Mouse (Mus musculus) brain, embryonic 18.5 days (tissue): ENCODE measurements at regions not wholly inside any gene's neighbourhood (a gene's known extent, or its start where the extent isn't known, plus 50 kb on each side); places are given as distances from the start of the nearest gene placed in this dataset.

ENCODE experiments used
- DNase-seq: peaks from one replicate; pipeline ENCODE4 v3.0.0-alpha.2; 2012; ENCODE audit warnings: low read depth, low spot score

DNA sequence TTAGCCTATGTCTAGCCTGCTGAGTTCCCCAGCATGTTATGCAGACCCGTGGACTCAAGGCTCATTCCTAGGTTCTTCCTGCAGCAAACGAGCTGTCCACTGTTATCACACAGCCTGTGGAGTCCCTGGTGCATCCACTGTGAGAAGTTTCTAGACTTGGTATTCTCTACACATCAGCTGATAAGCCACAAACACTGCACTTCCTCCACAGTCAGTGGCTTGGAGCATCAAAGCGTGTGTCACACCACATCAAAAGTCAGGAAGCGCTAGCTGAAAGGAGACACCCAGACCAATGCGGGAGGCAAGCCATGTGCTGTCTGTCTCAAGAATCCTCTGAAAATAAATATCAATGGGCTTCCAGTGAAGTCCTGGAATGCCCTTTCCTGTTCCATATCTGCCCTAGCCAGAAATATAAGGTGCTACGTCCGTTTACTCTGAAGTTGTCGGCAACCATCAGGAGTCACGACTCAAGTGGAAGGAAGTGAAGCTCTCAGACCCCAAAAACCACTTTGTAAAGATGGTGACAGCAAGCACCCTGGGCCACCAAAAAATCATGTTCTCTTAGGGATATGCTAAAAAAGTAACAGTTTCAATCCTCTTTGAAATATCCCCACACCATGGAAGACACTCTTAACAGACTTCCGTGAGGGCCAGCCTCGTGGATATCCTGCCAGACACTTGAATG lies 227.7 kb downstream of the Adgrl2 start:
- DNase-seq = no peak

DNA sequence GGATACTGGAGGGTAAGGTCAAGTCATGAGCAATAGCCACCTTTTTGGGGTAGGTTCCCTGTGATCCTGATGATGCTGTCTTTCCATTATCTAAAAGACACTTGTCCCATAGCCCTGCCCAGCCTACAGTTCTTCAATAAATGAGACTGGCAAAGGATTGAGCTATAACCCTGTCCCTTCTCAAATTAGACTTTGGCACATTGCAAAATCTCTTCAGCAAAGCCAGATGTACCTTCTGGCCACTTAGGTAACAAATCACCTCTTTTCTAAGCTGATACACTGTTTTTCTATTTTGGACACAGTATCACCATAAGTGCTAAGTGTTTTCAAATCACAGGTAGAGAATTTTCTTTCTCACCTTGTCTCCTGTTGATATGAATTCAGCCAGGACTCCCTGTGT lies 228.8 kb downstream of the Adgrl2 start:
- no peak for DNase-seq

DNA sequence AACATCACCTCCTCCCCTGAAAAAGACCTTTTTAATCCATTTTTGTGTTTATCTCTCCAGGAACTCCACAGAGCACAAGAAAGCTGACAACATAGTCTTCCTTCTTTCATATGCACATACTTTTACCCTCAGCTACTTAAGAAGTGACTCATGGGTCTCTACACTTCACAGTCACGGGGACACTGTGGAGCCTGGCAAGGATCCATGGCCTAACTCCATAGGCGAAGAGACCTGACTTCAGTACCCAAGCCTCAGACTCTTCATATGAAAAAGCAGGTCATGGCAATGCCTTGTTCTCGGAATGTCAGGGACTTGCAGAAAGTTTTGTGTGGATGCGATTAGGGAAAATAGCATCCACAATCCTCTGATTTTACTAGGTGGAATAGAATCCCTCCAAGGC lies 230.9 kb downstream of the Adgrl2 start:
- DNase-seq = no peak

DNA sequence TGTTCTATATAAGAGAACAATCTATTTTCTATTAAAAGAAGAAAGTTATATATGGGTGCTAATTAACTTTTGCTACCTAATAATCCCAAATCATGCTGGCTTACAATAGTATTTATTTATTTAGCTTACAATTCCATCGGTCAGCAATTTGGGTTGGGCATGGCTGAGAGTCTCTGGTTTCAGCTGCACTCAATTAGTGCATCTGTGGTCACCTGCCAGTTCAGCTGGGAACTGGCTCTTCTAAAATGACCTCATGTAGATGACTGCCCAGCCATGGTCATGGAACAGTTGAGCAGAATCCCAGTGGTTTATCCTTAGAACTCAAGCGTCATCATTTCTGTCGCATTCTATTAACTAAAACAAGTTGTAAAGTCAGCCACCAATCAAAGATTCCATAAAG lies 244.1 kb downstream of the Adgrl2 start:
- no peak for DNase-seq

DNA sequence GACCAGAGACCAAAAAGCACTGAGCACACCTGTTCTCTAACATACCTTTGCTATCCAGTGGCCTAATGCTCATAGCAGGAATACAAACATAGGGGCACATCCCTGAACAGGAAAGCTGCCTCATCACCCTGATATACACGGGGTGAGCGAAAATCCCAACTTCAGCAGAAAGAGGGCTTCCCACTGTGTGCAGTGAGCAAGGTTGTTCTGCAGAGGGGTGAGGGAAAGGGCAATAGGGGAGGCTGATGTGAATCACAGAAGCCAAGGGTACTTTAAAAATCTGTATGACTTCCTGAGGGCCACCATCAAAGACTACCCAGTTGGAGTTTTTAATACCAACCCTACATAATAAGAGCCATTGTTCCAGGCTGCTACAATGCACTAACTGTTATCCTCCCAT lies 245.7 kb downstream of the Adgrl2 start:
- DNase-seq = no peak

DNA sequence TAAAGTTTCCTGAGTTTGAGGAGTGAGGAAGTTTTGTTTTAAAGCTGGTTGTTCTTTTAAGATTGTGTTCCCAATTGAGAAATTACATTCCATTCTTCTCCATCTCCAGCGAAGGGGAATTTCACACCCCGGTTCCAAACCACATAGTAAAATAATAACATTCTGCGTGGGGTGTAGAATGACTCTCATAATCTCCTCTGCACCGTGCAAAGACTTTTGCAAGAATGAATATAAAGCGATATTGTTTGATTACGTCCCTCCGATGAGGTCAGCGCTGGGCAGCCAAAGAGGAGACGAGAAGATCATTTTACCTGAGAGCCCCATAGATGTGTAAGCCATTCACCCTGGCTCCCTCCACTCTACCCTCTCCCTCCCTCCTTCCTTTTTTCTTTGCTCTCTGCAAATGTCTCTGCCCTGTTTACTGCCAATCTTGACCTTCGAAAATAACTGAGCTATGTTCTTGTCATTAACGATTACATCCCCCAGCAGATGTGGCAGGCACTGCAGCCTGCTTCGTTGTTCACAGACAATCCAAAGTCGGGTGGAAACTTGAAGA lies 256.1 kb downstream of the Adgrl2 start:
- no peak for DNase-seq

DNA sequence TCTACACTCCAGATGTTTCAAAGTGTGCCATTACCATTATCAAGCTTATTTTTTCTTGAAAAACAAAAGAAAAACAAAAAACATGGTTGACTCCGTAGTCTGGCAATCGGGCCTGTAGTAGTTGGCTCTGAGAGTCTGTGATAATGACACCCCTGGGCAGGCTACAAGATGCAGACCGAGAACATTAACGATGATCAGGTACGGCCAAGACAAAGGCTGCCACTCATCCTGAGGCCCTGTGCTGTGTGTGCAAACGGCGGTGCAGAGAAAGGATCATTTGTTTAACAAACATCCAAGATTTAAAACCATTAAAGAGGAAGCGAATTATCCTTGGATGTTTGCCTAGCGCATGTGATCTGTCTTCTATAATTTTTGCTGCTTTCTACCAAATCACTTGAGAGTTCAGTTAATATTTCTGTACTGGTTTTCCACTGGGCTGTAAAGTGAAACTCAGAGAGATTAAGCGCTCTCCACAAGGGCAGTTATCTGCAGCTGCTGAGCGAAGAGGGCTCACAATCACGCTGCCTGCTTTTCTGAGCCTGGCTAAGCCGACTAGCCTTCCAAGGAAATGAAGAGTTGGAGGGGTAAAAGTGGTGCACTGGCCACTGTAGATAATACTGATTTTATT lies 257.0 kb downstream of the Adgrl2 start:
- DNase-seq = no peak

DNA sequence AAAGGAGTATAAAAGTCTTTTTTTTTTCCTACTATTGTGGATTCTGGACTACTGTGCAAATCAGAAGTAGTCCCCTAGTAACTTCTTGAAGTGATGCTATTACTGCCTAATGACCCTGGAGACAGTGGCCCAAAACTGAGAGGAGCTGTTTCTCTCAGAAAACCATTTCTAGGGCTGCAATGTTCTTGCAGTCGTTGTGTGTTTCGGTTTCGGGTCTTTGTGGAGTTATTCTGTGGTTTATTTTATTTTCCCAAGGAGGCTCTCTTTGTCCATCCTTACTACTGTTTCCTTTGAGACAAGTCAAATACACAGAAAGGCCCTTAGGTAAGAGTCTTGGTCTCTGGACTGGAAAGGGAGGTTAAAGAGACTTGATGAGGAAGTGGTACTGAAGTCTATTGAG lies 258.9 kb downstream of the Adgrl2 start:
- no peak for DNase-seq

DNA sequence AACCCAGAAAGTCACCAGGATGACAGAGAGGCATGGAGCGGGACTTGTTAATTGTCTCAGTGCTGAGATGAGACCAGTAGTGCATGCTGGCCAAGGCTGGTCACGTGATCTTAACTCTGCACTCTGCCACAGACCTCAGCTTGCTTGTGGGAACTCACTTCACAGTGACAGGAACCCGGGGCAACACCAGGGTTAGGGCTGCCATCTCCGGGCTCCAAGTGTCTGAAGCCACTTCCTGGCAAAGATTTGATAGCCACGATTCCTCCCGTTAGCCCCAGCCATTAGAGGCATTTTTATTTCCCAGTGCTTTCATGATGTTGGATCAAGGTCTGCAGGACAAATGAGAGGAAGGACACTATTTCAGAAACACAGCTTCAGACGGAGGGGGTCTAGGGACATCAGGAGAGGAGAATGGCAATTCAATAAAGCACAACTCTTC lies 261.1 kb downstream of the Adgrl2 start:
- DNase-seq = no peak

DNA sequence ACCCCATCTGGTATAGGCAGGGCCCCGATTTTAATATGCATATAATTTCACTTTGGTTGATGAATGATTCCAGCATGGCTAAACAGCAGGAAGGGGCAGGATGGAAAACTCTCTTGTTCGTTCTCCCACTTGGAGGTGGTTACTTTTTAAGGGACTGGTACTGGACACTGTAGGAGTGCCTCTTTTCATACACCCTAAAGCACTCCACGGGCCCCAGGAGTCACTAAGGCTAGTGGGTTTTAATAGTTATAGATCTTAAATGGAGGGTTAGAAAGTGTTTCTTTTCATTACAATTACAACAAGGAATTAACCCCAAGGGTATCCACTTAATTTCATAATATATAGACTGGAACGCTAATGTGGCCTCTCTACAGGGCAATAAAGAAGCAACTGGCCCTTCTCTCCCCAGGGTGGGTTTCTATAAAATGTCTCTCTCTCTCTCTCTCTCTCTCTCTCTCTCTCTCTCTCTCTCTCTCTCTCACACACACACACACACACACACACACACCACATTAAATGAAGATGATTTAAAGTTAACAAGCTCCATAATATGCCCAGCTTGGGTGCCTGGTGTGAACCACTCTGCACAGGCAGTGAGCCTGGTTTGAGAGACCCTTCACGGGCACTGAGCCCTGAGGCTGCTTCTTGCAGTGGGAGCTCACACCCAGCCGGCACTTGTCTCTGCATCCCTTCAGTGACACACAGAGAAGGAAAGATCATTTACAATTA lies 261.7 kb downstream of the Adgrl2 start:
- DNase-seq = no peak

DNA sequence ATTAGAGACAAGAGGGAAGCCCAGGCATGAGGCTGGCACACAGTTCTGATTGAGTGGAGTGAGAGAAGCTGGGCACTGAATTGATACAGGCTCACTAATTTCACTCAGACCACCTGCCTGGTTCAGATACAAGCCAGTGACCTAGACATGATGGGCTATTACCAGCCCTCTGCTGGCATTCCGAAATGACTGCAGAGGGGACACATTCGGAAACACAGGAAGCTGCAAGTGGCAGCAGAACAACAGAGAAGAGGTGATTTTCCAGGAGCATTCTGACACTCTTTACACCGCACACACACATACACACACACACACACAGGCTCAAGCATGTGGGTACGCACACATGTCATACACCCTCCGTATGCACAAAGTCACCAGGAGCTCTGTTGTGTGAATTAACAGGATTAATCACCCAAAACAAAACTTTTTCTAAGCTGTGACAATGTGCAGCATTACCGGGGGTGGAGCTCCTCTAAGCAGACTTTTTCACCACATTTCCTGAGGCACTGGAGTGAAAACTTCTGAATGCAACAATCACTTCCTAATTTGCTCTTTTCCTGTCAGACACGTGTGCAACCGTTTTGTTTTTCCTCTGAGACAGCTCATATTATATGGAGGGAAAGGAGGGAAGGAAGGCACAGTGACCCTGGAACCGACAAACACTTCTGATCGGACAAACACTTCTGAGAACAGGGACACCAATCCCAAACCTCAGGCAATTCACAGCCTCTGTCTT lies 263.6 kb downstream of the Adgrl2 start:
- no peak for DNase-seq

DNA sequence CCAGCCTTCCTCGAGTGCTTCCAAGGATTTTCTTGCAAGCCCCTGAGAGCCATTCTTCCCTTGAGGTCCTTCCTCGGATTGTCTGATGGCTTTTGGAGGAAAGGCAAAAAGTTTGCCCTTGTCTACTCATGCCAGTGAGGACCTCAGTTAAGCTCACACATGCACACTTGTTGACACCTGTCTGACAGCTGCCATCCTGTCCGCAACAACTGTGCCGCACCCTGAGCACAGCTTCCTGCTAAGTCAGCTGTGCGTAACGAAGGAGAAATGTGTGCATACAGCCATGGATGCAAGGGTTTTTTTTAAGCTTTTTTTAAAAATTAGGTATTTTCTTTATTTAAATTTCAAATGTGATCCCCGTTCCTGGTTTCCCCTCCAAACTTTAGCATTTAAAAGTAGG lies 293.8 kb downstream of the Adgrl2 start:
- DNase-seq = no peak

DNA sequence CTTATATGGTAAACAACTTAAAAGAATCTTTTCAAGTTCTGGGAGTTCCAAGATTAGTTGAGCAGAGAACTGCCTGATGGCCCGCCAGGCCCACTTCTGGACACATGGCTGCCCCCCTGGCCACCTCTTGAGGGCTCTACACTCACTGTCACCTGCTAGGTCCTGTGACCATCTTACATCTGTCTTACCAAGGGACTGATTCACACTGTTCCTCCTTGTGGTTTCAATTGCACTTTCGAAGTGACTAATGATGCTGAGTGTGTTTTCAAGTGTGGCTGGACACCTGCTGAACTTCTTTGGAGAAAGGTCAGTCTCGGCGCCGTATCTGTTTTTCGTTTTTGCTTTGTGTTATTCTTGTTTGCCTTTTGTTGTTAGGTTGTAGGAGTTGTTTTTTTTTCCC lies 294.9 kb downstream of the Adgrl2 start:
- DNase-seq = no peak

DNA sequence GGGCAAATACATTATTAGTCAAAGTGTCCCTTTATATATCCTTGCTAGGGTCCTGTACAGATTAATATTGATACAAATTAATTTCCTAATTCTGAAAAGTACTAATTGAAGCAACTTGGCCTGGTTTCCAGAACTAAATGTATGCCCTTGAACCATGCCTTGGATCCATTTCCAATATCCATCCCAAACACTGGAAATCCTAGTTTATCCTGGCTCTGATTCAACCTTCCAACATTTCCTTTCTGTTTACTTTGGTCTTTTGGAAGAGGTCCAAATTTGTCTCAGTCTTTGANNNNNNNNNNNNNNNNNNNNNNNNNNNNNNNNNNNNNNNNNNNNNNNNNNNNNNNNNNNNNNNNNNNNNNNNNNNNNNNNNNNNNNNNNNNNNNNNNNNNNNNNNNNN lies 307.2 kb downstream of the Adgrl2 start:
- DNase-seq = peak; percentile 16

DNA sequence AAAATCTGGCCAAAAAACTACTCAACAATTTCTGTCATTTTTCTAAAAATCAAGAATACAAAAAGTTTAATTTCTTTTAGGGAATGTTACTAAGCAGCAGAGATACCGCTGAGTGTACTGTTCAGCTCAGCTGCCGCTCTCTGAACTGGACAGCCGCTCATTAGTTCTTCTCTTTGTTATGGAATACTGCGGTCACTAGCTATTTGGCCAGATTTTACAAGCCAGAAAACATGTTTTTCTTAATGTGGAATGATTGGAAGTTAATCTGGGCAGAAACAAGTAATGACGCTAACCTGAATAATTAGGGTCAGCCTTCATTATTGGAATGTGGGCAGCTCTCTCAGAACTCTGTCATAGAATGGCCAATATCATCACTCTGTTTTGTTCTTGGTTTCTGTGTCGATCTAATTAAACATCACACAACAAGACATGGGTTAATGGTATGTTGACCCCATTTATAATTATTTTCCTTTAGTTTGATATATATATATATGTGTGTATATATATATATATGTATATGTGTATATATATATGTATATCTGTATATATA lies 307.8 kb downstream of the Adgrl2 start:
- DNase-seq = no peak

DNA sequence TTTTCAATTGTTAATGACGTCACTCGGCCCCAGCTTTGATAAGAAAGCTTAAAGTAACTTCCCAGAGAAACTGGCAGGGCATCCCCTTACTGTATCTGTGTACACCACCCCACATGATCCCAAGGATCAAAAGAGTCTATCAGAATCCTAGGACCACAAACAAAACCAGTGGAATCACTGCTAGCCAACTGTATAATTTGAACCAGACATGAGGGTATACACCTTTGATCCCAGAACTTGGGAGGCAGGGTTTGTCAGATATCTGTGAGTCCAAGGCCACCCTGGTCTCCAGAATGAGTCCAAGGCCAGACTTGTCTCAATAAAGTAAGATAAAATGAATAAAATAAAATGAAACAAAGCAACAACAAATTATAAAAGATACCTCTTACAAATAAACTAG lies 309.2 kb downstream of the Adgrl2 start:
- no peak for DNase-seq

DNA sequence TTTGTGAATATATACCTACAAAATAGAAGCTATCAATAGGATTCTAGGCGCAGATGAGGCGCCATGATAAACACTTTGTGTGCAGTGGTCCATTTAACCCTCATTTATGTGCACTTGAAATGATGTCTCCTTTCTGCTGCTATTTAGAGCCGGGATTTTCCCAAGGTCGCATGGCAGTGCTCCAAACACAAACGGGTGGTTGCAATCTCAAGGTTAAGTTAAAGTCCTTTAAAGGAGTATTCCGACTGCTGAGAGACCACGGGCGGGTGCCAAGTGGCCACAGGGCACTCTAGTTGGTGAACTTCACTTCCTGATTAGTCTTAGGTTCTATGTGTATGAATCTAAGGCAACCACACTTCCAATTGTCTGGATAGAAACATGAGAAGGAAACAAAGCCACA lies 309.6 kb downstream of the Adgrl2 start:
- no peak for DNase-seq

DNA sequence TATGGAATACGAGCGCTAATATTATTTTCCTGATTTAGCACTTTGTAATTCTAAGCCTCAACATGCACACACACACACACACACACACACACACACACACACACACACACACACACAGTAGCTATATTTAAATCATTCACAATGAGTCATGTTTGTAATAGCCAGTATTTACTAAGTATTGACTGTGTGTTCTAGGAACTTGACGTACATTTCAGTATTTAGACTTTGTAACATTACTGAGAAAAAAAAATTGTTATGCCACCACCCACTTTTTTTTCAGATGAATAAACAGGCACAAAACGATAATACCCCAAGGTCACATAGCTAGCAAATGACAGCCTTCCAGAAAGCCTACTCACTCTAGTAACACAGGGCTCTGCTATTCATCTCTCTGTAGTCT lies 310.3 kb downstream of the Adgrl2 start:
- no peak for DNase-seq

DNA sequence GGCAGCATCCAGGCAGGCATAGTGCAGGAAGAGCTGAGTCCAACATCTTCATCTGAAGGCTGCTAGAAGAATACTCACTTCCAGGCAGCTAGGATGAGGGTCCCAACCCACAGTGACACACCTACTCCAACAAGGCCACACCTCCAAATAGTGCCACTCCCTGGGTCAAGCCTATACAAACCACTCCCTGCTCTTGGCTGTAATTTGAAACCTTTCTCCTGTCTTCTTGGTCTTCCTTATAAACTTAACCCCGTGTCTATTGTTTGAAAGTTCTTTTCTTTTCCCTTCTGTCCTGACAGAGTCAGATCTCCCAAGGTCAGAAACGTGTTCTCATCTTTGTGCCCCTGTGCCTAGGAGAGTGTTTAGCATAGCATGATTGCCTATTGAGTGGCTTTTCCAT lies 311.2 kb downstream of the Adgrl2 start:
- no peak for DNase-seq

DNA sequence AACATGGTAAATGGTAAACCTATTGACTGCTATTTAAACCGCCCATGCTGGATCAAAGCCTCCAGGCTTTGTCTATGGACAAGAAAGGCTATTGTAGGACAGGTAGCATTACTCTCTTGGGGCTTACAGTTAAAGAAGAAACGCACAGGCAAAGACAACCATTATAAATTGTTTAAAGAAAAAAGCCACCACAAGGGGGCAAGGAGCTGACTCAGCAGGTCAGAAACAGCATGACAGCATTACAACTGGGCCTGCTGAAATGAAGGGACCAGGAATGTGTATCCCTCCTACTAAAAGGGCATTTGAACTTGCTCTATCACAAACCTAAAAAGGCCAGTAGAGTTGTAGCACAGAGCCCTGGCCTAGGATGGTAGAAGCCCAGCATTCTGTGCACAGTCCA lies 314.3 kb downstream of the Adgrl2 start:
- DNase-seq = no peak

DNA sequence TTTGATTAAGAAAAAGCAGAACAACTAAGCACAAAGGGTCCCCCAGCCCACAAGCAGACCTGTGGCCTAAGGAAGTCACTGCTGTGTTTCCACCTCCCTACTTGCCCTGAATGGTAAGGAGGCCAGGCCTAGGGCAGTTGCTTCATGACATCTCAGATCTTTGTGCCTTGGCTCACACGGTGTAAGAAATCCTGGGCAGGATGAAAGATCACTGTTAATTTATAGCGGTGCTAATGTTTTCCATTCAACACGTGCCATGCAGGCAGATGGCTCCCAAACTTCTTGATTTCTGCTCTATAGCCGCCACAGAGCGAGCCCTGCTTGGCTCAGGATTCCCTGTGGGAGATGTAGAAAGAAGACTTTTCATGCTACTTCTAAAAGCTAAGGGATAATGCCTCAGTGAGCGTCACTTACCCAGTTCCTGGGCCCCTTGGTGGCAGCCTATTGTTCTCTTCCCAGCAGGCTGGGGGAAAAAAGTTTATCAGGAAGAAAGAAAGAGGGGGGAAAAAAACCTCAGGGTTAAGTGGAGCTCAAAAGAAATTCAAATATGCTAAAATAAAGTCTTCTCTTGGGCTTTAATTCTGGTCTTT lies 327.4 kb downstream of the Adgrl2 start:
- DNase-seq = no peak
